ENCODE assay signal across 1 mouse cellular context in genomic region chr3:108444698-108445365, GRCm38 (mm10).
TF ChIP-seq lines count a peak whose summit lies in the region.

Gene Sars, minus strand, starts transcription at chr3:108445209.

TF ChIP-seq in CH12.LX, 34 proteins besides CTCF, POLR2A, EP300 and RAD21 (continued from another document):
- TF ChIP-seq NRF1 (IDR thresholded peaks at IDR 0.05; ENCODE audit: low read depth, low read length) (peak; percentile 90), CHD1 (IDR thresholded peaks at IDR 0.05; ENCODE audit: low read depth, low read length) (0 out of 2 replicates have a peak, but pooled peaks have one; percentile 36), MAX (IDR thresholded peaks at IDR 0.05; ENCODE audit: low read length) (peak; percentile 30; the same call in 1 of the 2 replicates), IRF4 (IDR thresholded peaks at IDR 0.05; ENCODE audit: low read depth, low read length) (peak; percentile 10; the same call in 1 of the 2 replicates), ELF1 (IDR thresholded peaks at IDR 0.05; ENCODE audit: low read depth, low read length) (peak; percentile 82), JUND (conservative IDR thresholded peaks at IDR 0.05; ENCODE audit: low read depth, low read length) (no peak), MXI1 (IDR thresholded peaks at IDR 0.05; ENCODE audit: low read depth, low read length) (peak; percentile 82), PAX5 (IDR thresholded peaks at IDR 0.05; ENCODE audit: low read length) (no peak), UBTF (IDR thresholded peaks at IDR 0.05; ENCODE audit: low read depth, low read length) (no peak; the same call in 1 of the 2 replicates), POLR2AphosphoS2 (IDR thresholded peaks at IDR 0.05; ENCODE audit: low read depth, low read length) (no peak; the same call in 1 of the 2 replicates), MAZ (IDR thresholded peaks at IDR 0.05; ENCODE audit: low read depth, low read length) (peak; percentile 67; the same call in 1 of the 2 replicates), MYC (IDR thresholded peaks at IDR 0.05; ENCODE audit: low read depth, low read length) (no peak), MAFK (IDR thresholded peaks at IDR 0.05; ENCODE audit: insufficient replicate concordance, low read length) (no peak), E2F4 (IDR thresholded peaks at IDR 0.05; ENCODE audit: insufficient replicate concordance, low read depth, low read length) (no peak), NELFE (IDR thresholded peaks at IDR 0.05; ENCODE audit: low read depth, low read length) (peak; percentile 87), ZKSCAN1 (IDR thresholded peaks at IDR 0.05; ENCODE audit: borderline replicate concordance, low read depth, low read length) (no peak), TCF12 (IDR thresholded peaks at IDR 0.05; ENCODE audit: low read depth, low read length) (peak; percentile 69), MEF2A (IDR thresholded peaks at IDR 0.05; ENCODE audit: borderline replicate concordance, low read depth, low read length) (no peak), ETS1 (conservative IDR thresholded peaks at IDR 0.05; ENCODE audit: low read depth, low read length) (no peak), BHLHE40 (IDR thresholded peaks at IDR 0.05; ENCODE audit: low read depth, low read length) (peak; percentile 74)
